Mouse (Mus musculus) cerebellum, postnatal 36 days (tissue): Measurements from ENCODE around the gene Blzf1.

Source experiments
- DNase-seq, 2 experiments: peaks; one replicate each; pipeline ENCODE4 v3.0.0; 2021 to 2022; ENCODE audit warnings: mixed read lengths in 2 of 2

Gene Blzf1

GRCm38 (mm10) chr1:164307124-164307751 lies at the start of gene Blzf1:
Gene Blzf1, minus strand, starts transcription at chr1:164307489.
- peak; percentile 95 to 96 for DNase-seq

- no peak for DNase-seq
Measured at GRCm38 (mm10) chr1:164353443-164353842, 46.2 kb upstream of the Blzf1 start.

GRCm38 (mm10) chr1:164342161-164342560 lies 34.9 kb upstream of the Blzf1 start:
- DNase-seq, result no peak

GRCm38 (mm10) chr1:164335846-164336245 lies 28.6 kb upstream of the Blzf1 start:
- no peak for DNase-seq

GRCm38 (mm10) chr1:164335435-164335834 lies 28.1 kb upstream of the Blzf1 start:
- no peak for DNase-seq

GRCm38 (mm10) chr1:164332559-164332958 lies 25.3 kb upstream of the Blzf1 start:
- DNase-seq, result no peak

GRCm38 (mm10) chr1:164327764-164328163 lies 20.5 kb upstream of the Blzf1 start:
- no peak for DNase-seq

- DNase-seq, result no peak
Measured at GRCm38 (mm10) chr1:164326600-164327155, 19.4 kb upstream of the Blzf1 start.

- DNase-seq, result no peak
Measured at GRCm38 (mm10) chr1:164324878-164325277, 17.6 kb upstream of the Blzf1 start.

GRCm38 (mm10) chr1:164324221-164324620 lies 16.9 kb upstream of the Blzf1 start:
- DNase-seq, result no peak

- DNase-seq, result no peak
Measured at GRCm38 (mm10) chr1:164322987-164323650, 15.8 kb upstream of the Blzf1 start.

- no peak for DNase-seq
Measured at GRCm38 (mm10) chr1:164321408-164321807, 14.1 kb upstream of the Blzf1 start.

GRCm38 (mm10) chr1:164320731-164321130 lies 13.4 kb upstream of the Blzf1 start:
- no peak for DNase-seq

GRCm38 (mm10) chr1:164319542-164320140 lies 12.4 kb upstream of the Blzf1 start:
- no peak for DNase-seq

GRCm38 (mm10) chr1:164318474-164318873 lies 11.2 kb upstream of the Blzf1 start:
- no peak for DNase-seq

GRCm38 (mm10) chr1:164317261-164317660 lies 10.0 kb upstream of the Blzf1 start:
- DNase-seq, result no peak

- DNase-seq, result peak; percentile 77 to 87
Measured at GRCm38 (mm10) chr1:164316697-164317096, 9.4 kb upstream of the Blzf1 start.

GRCm38 (mm10) chr1:164315266-164315665 lies 8.0 kb upstream of the Blzf1 start:
- DNase-seq, result peak; percentile 33 to 46

- DNase-seq, result no peak
Measured at GRCm38 (mm10) chr1:164314085-164314484, 6.8 kb upstream of the Blzf1 start.

GRCm38 (mm10) chr1:164307922-164308321 lies 633 bp upstream of the Blzf1 start:
- no peak for DNase-seq

GRCm38 (mm10) chr1:164303821-164304220 lies 3.5 kb downstream of the Blzf1 start, which contains the start of gene Nme7:
Gene Nme7, plus strand, starts transcription at chr1:164304121.
- no peak for DNase-seq

- DNase-seq, result no peak
Measured at GRCm38 (mm10) chr1:164301949-164302348, 5.3 kb downstream of the Blzf1 start.

GRCm38 (mm10) chr1:164296473-164296872 lies 10.8 kb downstream of the Blzf1 start:
- no peak for DNase-seq

- DNase-seq, result no peak
Measured at GRCm38 (mm10) chr1:164294071-164294470, 13.2 kb downstream of the Blzf1 start.
